Mouse (Mus musculus): ENCODE measurements around the gene Rad51. TPM values are rescaled to one million over a fixed set of nuclear protein-coding genes. Genes with fewer than 3 reads are reported as not detected.

Gene Rad51
- polyA plus RNA-seq, 1 experiment from 2014 or later = 51.9 TPM

DNA sequence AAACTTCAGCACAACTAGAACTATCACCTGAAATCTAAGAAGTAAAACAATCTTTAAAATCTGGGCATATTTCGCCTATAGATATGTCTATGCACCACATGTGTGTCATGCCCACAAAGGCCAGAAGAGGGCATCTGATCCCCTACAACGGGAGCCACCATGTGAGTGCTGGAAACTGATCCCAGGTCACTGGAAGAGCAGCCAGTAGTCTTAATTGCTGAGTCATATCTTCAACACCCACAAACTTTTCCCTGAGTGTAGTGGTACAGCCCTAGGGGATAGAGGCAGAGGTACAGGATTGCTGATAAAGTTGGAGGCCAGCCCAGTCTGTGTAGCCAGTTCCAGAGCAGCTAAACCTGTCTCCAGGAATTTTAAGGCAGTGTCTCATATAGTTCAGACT lies 32.6 kb downstream of the Rad51 start:
- Histone ChIP-seq H3K36me3 (ENCODE audit: control insufficient read depth, insufficient read depth, low read length) (peaks cover 71% of the 10 kb centered on the region), H3K27ac (ENCODE audit: low read depth, low read length) (no peak overlapping the region), H3K4me3 (ENCODE audit: low read length) (no peak overlapping the region), H3K27me3 (ENCODE audit: control insufficient read depth, insufficient read depth, low read length) (no peaks in the 10 kb centered on the region), H3K4me1 (ENCODE audit: control insufficient read depth, insufficient read depth, low read length) (no peaks in the 10 kb centered on the region), H3K9ac (ENCODE audit: low read depth, low read length) (no peak overlapping the region), H3K4me2 (replicated peaks; ENCODE audit: low read depth, low read length) (no peak overlapping the region), H3K9me3 (ENCODE audit: control insufficient read depth, low read length) (no peaks in the 10 kb centered on the region)
- no peak for ATAC-seq (ENCODE audit: low FRiP score, low TSS enrichment)
- 90% methylated on average over 2 of the region's 2 CpGs for WGBS

DNA sequence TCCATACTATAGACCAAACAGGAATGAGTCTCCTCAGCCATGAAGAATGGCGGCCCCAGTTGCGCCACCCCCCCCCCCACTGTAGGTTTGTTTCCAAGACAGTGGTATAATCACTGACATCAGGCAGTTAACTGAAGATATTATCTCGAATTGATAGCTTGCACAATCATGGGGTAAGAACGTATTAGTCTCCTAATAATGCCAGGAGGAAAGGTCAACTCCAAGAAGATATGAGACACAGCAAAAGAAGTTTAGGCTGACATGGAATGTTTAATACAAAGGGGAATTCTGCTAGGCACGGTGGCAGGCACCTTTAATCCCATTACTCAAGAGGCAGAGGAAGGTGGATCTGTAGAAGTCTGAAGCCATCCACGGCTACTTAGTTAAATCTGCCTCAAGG lies 33.8 kb downstream of the Rad51 start:
- Histone ChIP-seq H3K9me3 (ENCODE audit: control insufficient read depth, low read length) (no peaks in the 10 kb centered on the region), H3K27me3 (ENCODE audit: control insufficient read depth, insufficient read depth, low read length) (no peaks in the 10 kb centered on the region), H3K27ac (ENCODE audit: low read depth, low read length) (no peak overlapping the region), H3K4me3 (ENCODE audit: low read length) (no peak overlapping the region), H3K9ac (ENCODE audit: low read depth, low read length) (no peak overlapping the region), H3K4me1 (ENCODE audit: control insufficient read depth, insufficient read depth, low read length) (no peaks in the 10 kb centered on the region), H3K36me3 (ENCODE audit: control insufficient read depth, insufficient read depth, low read length) (peaks cover 75% of the 10 kb centered on the region), H3K4me2 (replicated peaks; ENCODE audit: low read depth, low read length) (no peak overlapping the region)
- 86% methylated on average over 6 of the region's 6 CpGs for WGBS
- ATAC-seq (ENCODE audit: low FRiP score, low TSS enrichment) = no peak

DNA sequence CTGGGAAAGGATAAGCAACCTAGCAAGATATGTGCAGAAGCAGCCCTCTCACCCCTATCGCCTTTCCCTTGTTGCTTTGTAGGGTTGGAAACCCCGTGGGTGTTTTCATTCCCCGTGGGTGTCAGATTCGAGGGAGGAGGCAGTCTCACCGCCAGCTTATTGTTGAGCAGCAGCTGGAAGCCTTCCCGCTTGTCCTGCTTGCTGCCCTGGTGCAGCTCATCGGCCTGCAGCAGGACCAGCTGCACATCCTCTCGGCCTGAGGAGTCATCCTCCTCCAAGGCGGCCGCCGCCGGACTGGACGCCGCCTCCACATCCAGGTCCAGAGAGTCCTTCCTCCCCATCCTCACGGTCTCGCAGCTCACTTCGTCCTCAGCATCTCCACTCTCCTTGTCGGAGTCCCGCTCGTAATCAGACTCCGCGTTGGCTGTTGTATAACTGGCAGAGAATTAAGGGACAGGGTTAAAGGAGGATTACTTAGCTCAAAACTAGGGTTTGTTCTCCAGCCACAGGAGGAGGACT lies 34.6 kb downstream of the Rad51 start:
- no peaks in the 10 kb centered on the region for H3K27me3 ChIP-seq (ENCODE audit: control insufficient read depth, insufficient read depth, low read length)
- H3K4me1 ChIP-seq (ENCODE audit: control insufficient read depth, insufficient read depth, low read length) = no peaks in the 10 kb centered on the region
- H3K4me3 ChIP-seq (ENCODE audit: low read length) = no peak overlapping the region; the same call in 1 of the 2 replicates
- H3K9ac ChIP-seq (ENCODE audit: low read depth, low read length) = no peak overlapping the region
- H3K27ac ChIP-seq (ENCODE audit: low read depth, low read length) = 0 out of 2 replicates have a peak overlapping the region, but pooled peaks have one; percentile 30
- peak; percentile 92 for ATAC-seq (ENCODE audit: low FRiP score, low TSS enrichment)
- WGBS = 51% methylated on average over 22 of the region's 22 CpGs
- H3K4me2 ChIP-seq (replicated peaks; ENCODE audit: low read depth, low read length) = no peak overlapping the region
- peaks cover 75% of the 10 kb centered on the region for H3K36me3 ChIP-seq (ENCODE audit: control insufficient read depth, insufficient read depth, low read length)
- H3K9me3 ChIP-seq (ENCODE audit: control insufficient read depth, low read length) = no peaks in the 10 kb centered on the region

DNA sequence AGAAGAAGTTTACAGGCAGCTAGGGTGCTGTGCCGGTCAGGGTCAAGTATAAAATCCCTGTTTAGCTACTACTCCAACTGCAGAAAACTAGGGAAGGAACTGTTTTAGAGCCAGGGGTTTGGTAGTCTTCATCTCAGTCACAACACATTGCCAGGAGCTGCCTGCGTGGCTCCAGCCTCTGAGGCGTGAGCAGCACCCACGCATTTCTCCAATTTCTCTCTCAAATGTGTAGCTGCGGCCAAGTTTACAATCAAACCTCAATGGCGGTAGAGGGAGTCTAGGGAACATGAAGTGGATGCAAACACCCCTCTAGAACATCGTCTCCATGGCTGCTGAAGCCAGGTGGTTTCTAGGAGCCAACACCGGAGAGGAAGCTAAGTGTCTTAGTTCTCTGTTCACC lies 35.2 kb downstream of the Rad51 start:
- Histone ChIP-seq H3K36me3 (ENCODE audit: control insufficient read depth, insufficient read depth, low read length) (peaks cover 76% of the 10 kb centered on the region), H3K4me2 (replicated peaks; ENCODE audit: low read depth, low read length) (no peak overlapping the region)
- WGBS = 80% methylated on average over 8 of the region's 8 CpGs

DNA sequence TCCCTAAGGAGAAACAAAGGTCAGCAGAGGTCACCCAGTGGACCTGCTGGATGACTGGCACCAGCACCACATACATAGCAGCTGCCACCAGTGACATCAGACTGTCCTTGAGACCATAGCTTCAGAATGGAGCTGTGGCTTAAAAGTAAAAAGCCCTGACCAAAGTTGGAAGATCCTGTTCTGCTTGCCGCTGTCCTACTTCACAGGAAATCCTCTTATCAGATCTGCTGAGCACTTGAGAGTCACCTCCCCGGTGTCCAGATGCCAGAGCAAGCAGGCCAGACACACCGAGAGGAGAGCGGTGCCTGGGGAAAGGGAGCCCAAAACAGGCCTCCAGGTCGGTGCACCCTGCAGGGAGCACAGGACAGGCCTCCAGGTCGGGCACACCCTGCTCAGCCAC lies 39.7 kb downstream of the Rad51 start:
- Histone ChIP-seq H3K27ac (ENCODE audit: low read depth, low read length) (no peak overlapping the region), H3K9ac (ENCODE audit: low read depth, low read length) (no peak overlapping the region), H3K36me3 (ENCODE audit: control insufficient read depth, insufficient read depth, low read length) (peaks cover 58% of the 10 kb centered on the region), H3K4me1 (ENCODE audit: control insufficient read depth, insufficient read depth, low read length) (peaks cover 3% of the 10 kb centered on the region; the same call in 1 of the 2 replicates), H3K4me2 (replicated peaks; ENCODE audit: low read depth, low read length) (no peak overlapping the region), H3K27me3 (ENCODE audit: control insufficient read depth, insufficient read depth, low read length) (no peaks in the 10 kb centered on the region), H3K4me3 (ENCODE audit: low read length) (no peak overlapping the region), H3K9me3 (ENCODE audit: control insufficient read depth, low read length) (no peaks in the 10 kb centered on the region)
- ATAC-seq (ENCODE audit: low FRiP score, low TSS enrichment) = no peak
- 80% methylated on average over 6 of the region's 6 CpGs for WGBS

More for the DNA sequence above, 35.2 kb downstream of the Rad51 start:
- no peaks in the 10 kb centered on the region for H3K9me3 ChIP-seq (ENCODE audit: control insufficient read depth, low read length)
- H3K27ac ChIP-seq (ENCODE audit: low read depth, low read length) = 0 out of 2 replicates have a peak overlapping the region, but pooled peaks have one; percentile 30
- no peaks in the 10 kb centered on the region for H3K4me1 ChIP-seq (ENCODE audit: control insufficient read depth, insufficient read depth, low read length)
- ATAC-seq (ENCODE audit: low FRiP score, low TSS enrichment) = no peak
- no peak overlapping the region; the same call in 1 of the 2 replicates for H3K4me3 ChIP-seq (ENCODE audit: low read length)
- no peaks in the 10 kb centered on the region for H3K27me3 ChIP-seq (ENCODE audit: control insufficient read depth, insufficient read depth, low read length)
- no peak overlapping the region for H3K9ac ChIP-seq (ENCODE audit: low read depth, low read length)

DNA sequence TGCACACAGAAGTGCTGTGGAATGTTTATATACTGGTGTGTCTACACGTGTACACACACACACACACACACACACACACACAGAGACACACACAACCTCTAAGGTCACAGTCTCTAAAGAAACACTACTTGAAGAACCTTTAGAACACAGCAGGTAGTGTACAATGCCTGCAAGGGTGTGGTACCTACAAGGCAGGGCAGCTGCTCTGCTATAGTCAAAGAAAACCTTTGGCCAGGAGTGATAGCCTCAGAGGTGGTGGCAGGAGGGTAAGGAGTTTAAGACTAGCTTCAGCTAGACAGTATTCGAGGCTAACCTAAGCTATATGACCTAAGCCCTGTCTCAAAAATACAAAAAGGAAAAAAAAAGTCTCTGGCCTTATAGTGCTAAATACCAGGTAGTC lies 42.1 kb downstream of the Rad51 start:
- no peak overlapping the region for H3K9ac ChIP-seq (ENCODE audit: low read depth, low read length)
- H3K36me3 ChIP-seq (ENCODE audit: control insufficient read depth, insufficient read depth, low read length) = peaks cover 38% of the 10 kb centered on the region
- no peaks in the 10 kb centered on the region for H3K9me3 ChIP-seq (ENCODE audit: control insufficient read depth, low read length)
- H3K4me1 ChIP-seq (ENCODE audit: control insufficient read depth, insufficient read depth, low read length) = peaks cover 3% of the 10 kb centered on the region; the same call in 1 of the 2 replicates
- no peak overlapping the region for H3K27ac ChIP-seq (ENCODE audit: low read depth, low read length)
- WGBS = 85% methylated on average over 2 of the region's 2 CpGs
- ATAC-seq (ENCODE audit: low FRiP score, low TSS enrichment) = no peak
- H3K4me2 ChIP-seq (replicated peaks; ENCODE audit: low read depth, low read length) = no peak overlapping the region
- no peak overlapping the region for H3K4me3 ChIP-seq (ENCODE audit: low read length)
- H3K27me3 ChIP-seq (ENCODE audit: control insufficient read depth, insufficient read depth, low read length) = no peaks in the 10 kb centered on the region

DNA sequence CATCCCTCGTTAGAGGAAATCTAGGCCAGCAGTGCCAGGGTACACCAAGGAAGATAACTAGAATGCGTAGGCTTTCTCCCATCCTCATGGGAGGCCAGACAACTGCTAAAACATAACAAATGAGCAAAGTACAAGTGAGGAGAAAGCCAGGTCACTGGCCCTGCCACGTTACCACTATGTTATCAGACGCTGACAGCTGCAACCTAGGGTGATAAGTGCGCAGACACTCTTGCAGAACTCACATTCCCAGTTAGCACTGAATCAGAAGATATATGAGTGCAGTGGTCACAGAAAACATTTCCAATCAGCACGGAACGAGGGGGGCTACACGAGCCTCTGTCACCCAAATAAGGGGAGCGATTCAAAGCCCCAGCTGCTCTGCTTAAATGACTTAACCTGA lies 42.8 kb downstream of the Rad51 start:
- H3K36me3 ChIP-seq (ENCODE audit: control insufficient read depth, insufficient read depth, low read length) = peaks cover 35% of the 10 kb centered on the region
- WGBS = 81% methylated on average over 9 of the region's 9 CpGs
- no peak for ATAC-seq (ENCODE audit: low FRiP score, low TSS enrichment)
- H3K4me2 ChIP-seq (replicated peaks; ENCODE audit: low read depth, low read length) = peak overlapping the region; percentile 71; the same call in 1 of the 2 replicates
- no peak overlapping the region for H3K9ac ChIP-seq (ENCODE audit: low read depth, low read length)
- H3K4me1 ChIP-seq (ENCODE audit: control insufficient read depth, insufficient read depth, low read length) = peaks cover 3% of the 10 kb centered on the region; the same call in 1 of the 2 replicates
- H3K4me3 ChIP-seq (ENCODE audit: low read length) = 0 out of 2 replicates have a peak overlapping the region, but pooled peaks have one; percentile 97
- no peaks in the 10 kb centered on the region for H3K9me3 ChIP-seq (ENCODE audit: control insufficient read depth, low read length)
- H3K27me3 ChIP-seq (ENCODE audit: control insufficient read depth, insufficient read depth, low read length) = no peaks in the 10 kb centered on the region
- H3K27ac ChIP-seq (ENCODE audit: low read depth, low read length) = no peak overlapping the region

DNA sequence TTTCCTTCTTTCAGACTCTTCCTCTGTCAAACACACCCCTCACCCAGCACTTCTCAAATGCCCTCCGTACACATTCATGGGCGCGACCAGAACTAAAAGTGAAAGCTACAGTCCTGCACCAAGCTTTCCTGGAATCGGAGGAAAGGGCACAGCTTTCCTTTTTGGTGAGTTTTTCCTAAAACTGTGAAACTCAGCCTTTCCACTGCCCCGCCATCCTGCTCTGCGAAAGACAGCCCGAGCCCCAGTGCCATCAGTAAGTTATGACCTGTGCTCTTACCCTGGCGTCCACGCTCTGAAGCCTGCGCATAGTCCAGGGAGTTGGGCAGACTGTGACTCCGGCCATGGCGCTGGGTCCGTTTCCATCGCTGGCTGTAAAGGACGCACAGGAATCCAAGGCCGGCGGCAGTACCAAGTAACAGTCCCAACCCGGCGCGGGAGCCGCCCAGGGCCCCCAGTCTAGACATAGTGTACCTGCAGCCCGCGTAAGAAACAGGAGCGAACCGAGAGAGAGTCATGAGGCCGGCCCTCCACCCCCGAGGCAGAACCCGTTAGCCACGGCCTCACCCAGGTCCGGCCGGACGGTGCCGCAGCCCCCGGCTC lies 43.6 kb downstream of the Rad51 start:
- peaks cover 3% of the 10 kb centered on the region; the same call in 1 of the 2 replicates for H3K4me1 ChIP-seq (ENCODE audit: control insufficient read depth, insufficient read depth, low read length)
- 4% methylated on average over 34 of the region's 34 CpGs for WGBS
- ATAC-seq (ENCODE audit: low FRiP score, low TSS enrichment) = peak; percentile 40; the same call in 1 of the 2 replicates

More for the DNA sequence above, 43.6 kb downstream of the Rad51 start:
- no peaks in the 10 kb centered on the region for H3K27me3 ChIP-seq (ENCODE audit: control insufficient read depth, insufficient read depth, low read length)
- H3K36me3 ChIP-seq (ENCODE audit: control insufficient read depth, insufficient read depth, low read length) = peaks cover 28% of the 10 kb centered on the region; the same call in 1 of the 2 replicates
- peak overlapping the region; percentile 71 for H3K4me2 ChIP-seq (replicated peaks; ENCODE audit: low read depth, low read length)
- H3K9me3 ChIP-seq (ENCODE audit: control insufficient read depth, low read length) = no peaks in the 10 kb centered on the region
- peak overlapping the region; percentile 37; the same call in 1 of the 2 replicates for H3K27ac ChIP-seq (ENCODE audit: low read depth, low read length)
- peak overlapping the region; percentile 88 for H3K9ac ChIP-seq (ENCODE audit: low read depth, low read length)
- peak overlapping the region; percentile 97 for H3K4me3 ChIP-seq (ENCODE audit: low read length)

All from kidney, embryonic 14.5 days (tissue).